Comparison of ENCODE assay signal across 25 mouse cellular contexts in the genomic region with DNA sequence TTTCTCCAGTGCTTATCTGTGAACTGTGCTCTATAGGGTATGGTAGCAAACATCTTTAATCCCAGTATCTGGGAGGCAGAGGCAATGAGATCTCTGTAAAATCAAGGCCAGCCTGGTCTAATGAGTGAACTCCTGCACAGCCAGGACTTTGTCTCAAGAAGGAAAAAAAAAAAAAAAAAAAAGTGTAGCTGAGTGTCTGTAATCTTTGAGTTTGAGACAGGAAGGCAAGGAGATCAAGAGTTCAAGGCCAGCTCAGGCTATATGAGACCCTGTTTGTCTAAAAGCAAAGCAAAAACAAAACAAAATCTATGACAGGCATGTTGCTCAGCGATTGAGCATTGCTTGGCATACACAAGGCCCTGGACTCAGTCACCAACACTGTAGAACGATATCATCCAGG. TPM values are rescaled to one million over a fixed set of nuclear protein-coding genes. Genes with fewer than 3 reads are reported as not detected.
DNase-seq lines count a peak whose midpoint lies in the region; ATAC-seq and TF ChIP-seq lines count a peak whose summit lies in the region.
"Had no signal": no experiment of that assay in that cellular context is flagged by ENCODE, and none has a peak within 500 bp of the region (broad histone marks: within the 10 kb centered on the region; RNA-seq: fewer than 3 reads in every experiment).

No protein-coding gene starts in this region.

- peak; percentile 24 for DNase-seq in heart, adult 11 months
- DNase-seq in heart, adult 8-10 months (ENCODE audit: low spot score): no peak
- no peak for DNase-seq in ES-E14 (ENCODE audit: low read depth, low spot score)
- DNase-seq in frontal cortex, postnatal 14 days (ENCODE audit: low spot score in 2 of 2): no peak
- DNase-seq in lung, postnatal 0 days (ENCODE audit: low spot score): no peak
- DNase-seq: adrenal gland, adult 2 months; adrenal gland, postnatal 10 days; adrenal gland, postnatal 25 days; B cell, adult 2 months; cerebellum, adult 11 months; cerebellum, adult 18-20 months; cerebellum, adult 8-10 months; cerebellum, adult 9-11 months; cerebellum, postnatal 14 days; cerebellum, postnatal 36 days; embryo, embryonic 11 days had no signal

- H3K36me3 ChIP-seq in ES-Bruce4 (ENCODE audit: control insufficient read depth, insufficient read depth, low read length, poor library complexity, severe bottlenecking) (peaks cover 4% of the 10 kb centered on the region; the same call in 1 of the 2 replicates), ES-E14 (ENCODE audit: control insufficient read depth, insufficient read depth, low read length, poor library complexity, severe bottlenecking) (peaks cover 5% of the 10 kb centered on the region; the same call in 1 of the 2 replicates)
- H3K36me3 ChIP-seq in lung, postnatal 0 days (ENCODE audit: insufficient read depth, low read length): no peaks in the 10 kb centered on the region
- H3K36me3 ChIP-seq: embryonic facial prominence, embryonic 13.5 days; embryonic facial prominence, embryonic 15.5 days; forebrain, embryonic 10.5 days; forebrain, embryonic 12.5 days had no signal

- in situ Hi-C loops in ES-E14 (cut with MboI; ENCODE audit: low sequenced_read_pairs in 2 of 2, unreplicated experiment in 2 of 2): no loop called here

- H3K4me3 ChIP-seq in ES-Bruce4 (ENCODE audit: low read depth, low read length) (no peak overlapping the region), ES-E14 (ENCODE audit: insufficient read depth in 1 of 2, low read depth in 1 of 2, low read length in 2 of 2, poor library complexity in 1 of 2, severe bottlenecking in 1 of 2) (peak overlapping the region in 1 of 2 experiments; percentile 7; a peak in 1 of 4 replicates)
- H3K4me3 ChIP-seq in lung, postnatal 0 days (ENCODE audit: low read depth, low read length): no peak overlapping the region
- H3K4me3 ChIP-seq: embryonic facial prominence, embryonic 13.5 days; embryonic facial prominence, embryonic 15.5 days; erythroblast, embryonic 14.5 days; forebrain, embryonic 10.5 days; forebrain, embryonic 12.5 days had no signal

- H3K27me3 ChIP-seq in ES-Bruce4 (ENCODE audit: control insufficient read depth, insufficient read depth, low read length, poor library complexity, severe bottlenecking): no peaks in the 10 kb centered on the region
- H3K27me3 ChIP-seq in lung, postnatal 0 days (replicated peaks; ENCODE audit: insufficient read depth, low read length): no peaks in the 10 kb centered on the region
- H3K27me3 ChIP-seq: embryonic facial prominence, embryonic 13.5 days; embryonic facial prominence, embryonic 15.5 days; forebrain, embryonic 12.5 days had no signal

- H3K27ac ChIP-seq in ES-Bruce4 (ENCODE audit: insufficient read depth, low read length) (peak overlapping the region; percentile 100), ES-E14 (ENCODE audit: insufficient read depth, low read depth, low read length, poor library complexity, severe bottlenecking) (peak overlapping the region; percentile 91)
- H3K27ac ChIP-seq in lung, postnatal 0 days (ENCODE audit: low read length): no peak overlapping the region
- H3K27ac ChIP-seq: embryonic facial prominence, embryonic 13.5 days; embryonic facial prominence, embryonic 15.5 days; forebrain, embryonic 10.5 days; forebrain, embryonic 12.5 days had no signal

- TF ChIP-seq EP300 in ES-Bruce4 (IDR thresholded peaks at IDR 0.05; ENCODE audit: insufficient read depth, low read depth, low read length): no peak
- TF ChIP-seq EP300 in lung, postnatal 0 days (IDR thresholded peaks at IDR 0.05): no peak

- TF ChIP-seq POLR2A in ES-Bruce4 (IDR thresholded peaks at IDR 0.05; ENCODE audit: insufficient read depth, low read length): no peak

- no peak for TF ChIP-seq CTCF in ES-Bruce4 (IDR thresholded peaks at IDR 0.05; ENCODE audit: low read depth, low read length)
- TF ChIP-seq CTCF in lung, postnatal 0 days (IDR thresholded peaks at IDR 0.05): no peak

- H3K9me3 ChIP-seq in ES-Bruce4 (replicated peaks; ENCODE audit: control insufficient read depth, insufficient read depth, low read length, poor library complexity, severe bottlenecking) (peaks cover 19% of the 10 kb centered on the region), ES-E14 (ENCODE audit: control insufficient read depth, insufficient read depth, low read depth, low read length) (no peaks in the 10 kb centered on the region)
- H3K9me3 ChIP-seq in lung, postnatal 0 days (ENCODE audit: low read length): no peaks in the 10 kb centered on the region
- H3K9me3 ChIP-seq: embryonic facial prominence, embryonic 13.5 days; embryonic facial prominence, embryonic 15.5 days; forebrain, embryonic 10.5 days; forebrain, embryonic 12.5 days had no signal

- H3K4me1 ChIP-seq in ES-Bruce4 (ENCODE audit: control insufficient read depth, insufficient read depth, low read length): peaks cover 9% of the 10 kb centered on the region
- peaks cover 17 to 19% of the 10 kb centered on the region in 2 experiments for H3K4me1 ChIP-seq in ES-E14 (ENCODE audit: control insufficient read depth in 2 of 2, insufficient read depth in 2 of 2, low read length in 2 of 2, poor library complexity in 1 of 2)
- no peaks in the 10 kb centered on the region for H3K4me1 ChIP-seq in lung, postnatal 0 days (ENCODE audit: insufficient read depth, low read depth, low read length)
- H3K4me1 ChIP-seq: embryonic facial prominence, embryonic 13.5 days; embryonic facial prominence, embryonic 15.5 days; forebrain, embryonic 12.5 days had no signal

- 60% methylated on average over 2 of the region's 2 CpGs for WGBS in lung, postnatal 0 days

- ATAC-seq in lung, postnatal 0 days: no peak
- ATAC-seq: CD4-positive, CD25-positive, alpha-beta regulatory T cell, adult 4 months; forebrain, embryonic 14.5 days; forebrain, embryonic 16.5 days had no signal

- H3K4me2 ChIP-seq in lung, postnatal 0 days (replicated peaks; ENCODE audit: low read depth, low read length): no peak overlapping the region
- H3K4me2 ChIP-seq: embryonic facial prominence, embryonic 13.5 days; embryonic facial prominence, embryonic 15.5 days; forebrain, embryonic 12.5 days had no signal

- H3K9ac ChIP-seq in ES-Bruce4 (ENCODE audit: low read depth, poor library complexity, severe bottlenecking): peak overlapping the region; percentile 66
- H3K9ac ChIP-seq in ES-E14 (ENCODE audit: insufficient read depth, low read depth, low read length, poor library complexity, severe bottlenecking): peak overlapping the region; percentile 33; the same call in 1 of the 2 replicates
- no peak overlapping the region for H3K9ac ChIP-seq in lung, postnatal 0 days (replicated peaks; ENCODE audit: low read depth)
- H3K9ac ChIP-seq: embryonic facial prominence, embryonic 13.5 days; embryonic facial prominence, embryonic 15.5 days; forebrain, embryonic 12.5 days had no signal

TF ChIP-seq in ES-E14, 5 proteins besides CTCF, POLR2A, EP300 and RAD21:
- TF ChIP-seq CHD2 (IDR thresholded peaks at IDR 0.05; ENCODE audit: low read depth, low read length): no peak
- peak; percentile 95 for TF ChIP-seq ZNF384 (IDR thresholded peaks at IDR 0.05; ENCODE audit: low read depth, low read length)

RNA-seq across cellular contexts. Expression of gene Bcas2, which starts 36.8 kb away (rescaled TPM):
- total RNA-seq in heart, adult 8-10 months (2022): 10 to 100 TPM; 42.4 to 55.0 (median 49.6) TPM
- polyA plus RNA-seq in ES-Bruce4 (2011; ENCODE audit: insufficient read depth, insufficient read length, low read depth, missing spikeins): 186 and 192 TPM in 2 replicates
- total RNA-seq in ES-E14 (2012; rRNA removed): 86.4 and 102 TPM in 2 replicates
- 89.8 and 95.0 TPM in 2 replicates for polyA plus RNA-seq in lung, postnatal 0 days (2015; fragmentation: Nextera tagmentation; extraction: Ambion mirVana)
